ENCODE assay signal across 20 mouse cellular contexts in the genomic region with DNA sequence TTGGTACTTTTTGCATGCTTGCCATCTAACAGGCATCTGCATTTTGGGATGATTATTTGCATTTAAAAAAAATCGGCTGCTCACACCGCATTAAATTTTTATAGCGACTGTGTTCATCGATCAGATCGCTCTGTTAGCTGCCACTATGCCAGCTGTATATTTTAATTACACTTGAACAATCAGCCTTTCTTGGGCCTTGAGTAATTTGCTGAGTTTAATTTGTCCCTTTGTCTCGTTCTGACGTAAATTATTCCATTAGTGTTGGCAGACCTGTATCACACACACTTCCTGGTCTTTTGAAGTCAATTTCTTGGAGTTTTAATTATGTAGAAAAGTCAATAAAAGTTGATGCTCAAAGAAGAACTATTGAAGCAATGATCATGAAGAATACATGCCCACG.
"Had no signal": no experiment of that assay in that cellular context is flagged by ENCODE, and none has a peak within 500 bp of the region (broad histone marks: within the 10 kb centered on the region; RNA-seq: fewer than 3 reads in every experiment).

No protein-coding gene starts in this region.

- ATAC-seq: liver, postnatal 0 days; lung, postnatal 0 days; midbrain, embryonic 15.5 days had no signal

- H3K9ac ChIP-seq: kidney, embryonic 15.5 days; limb, embryonic 12.5 days; limb, embryonic 15.5 days; liver, embryonic 14.5 days; liver, postnatal 0 days; lung, embryonic 14.5 days; midbrain, embryonic 12.5 days; midbrain, embryonic 15.5 days; neural tube, embryonic 15.5 days had no signal

- DNase-seq: kidney, adult 8-10 months; kidney, postnatal 10 days; kidney, postnatal 36 days; layer of hippocampus, postnatal 36 days; left cerebral cortex, postnatal 4 days; liver, postnatal 0 days; lung, embryonic 14.5 days; thymus, adult 18-20 months; thymus, postnatal 36 days had no signal

- H3K9me3 ChIP-seq: kidney, embryonic 15.5 days; limb, embryonic 12.5 days; limb, embryonic 15.5 days; midbrain, embryonic 12.5 days; midbrain, embryonic 15.5 days; neural tube, embryonic 15.5 days had no signal

- H3K36me3 ChIP-seq: kidney, embryonic 15.5 days; limb, embryonic 12.5 days; limb, embryonic 15.5 days; midbrain, embryonic 12.5 days; midbrain, embryonic 15.5 days; neural tube, embryonic 15.5 days had no signal

- H3K27me3 ChIP-seq: kidney, embryonic 15.5 days; limb, embryonic 12.5 days; limb, embryonic 15.5 days; midbrain, embryonic 12.5 days; midbrain, embryonic 15.5 days; neural tube, embryonic 15.5 days had no signal

- H3K4me3 ChIP-seq: kidney, embryonic 15.5 days; limb, embryonic 12.5 days; limb, embryonic 15.5 days; midbrain, embryonic 12.5 days; midbrain, embryonic 15.5 days; myocyte; neural tube, embryonic 15.5 days had no signal

- H3K4me2 ChIP-seq: kidney, embryonic 15.5 days; limb, embryonic 12.5 days; limb, embryonic 15.5 days; liver, embryonic 11.5 days; lung, embryonic 14.5 days; midbrain, embryonic 12.5 days; midbrain, embryonic 15.5 days; neural tube, embryonic 15.5 days had no signal

- H3K27ac ChIP-seq: kidney, embryonic 15.5 days; limb, embryonic 12.5 days; limb, embryonic 15.5 days; liver, embryonic 14.5 days; macrophage; midbrain, embryonic 12.5 days; midbrain, embryonic 15.5 days; neural tube, embryonic 15.5 days had no signal
